In the genomic region with DNA sequence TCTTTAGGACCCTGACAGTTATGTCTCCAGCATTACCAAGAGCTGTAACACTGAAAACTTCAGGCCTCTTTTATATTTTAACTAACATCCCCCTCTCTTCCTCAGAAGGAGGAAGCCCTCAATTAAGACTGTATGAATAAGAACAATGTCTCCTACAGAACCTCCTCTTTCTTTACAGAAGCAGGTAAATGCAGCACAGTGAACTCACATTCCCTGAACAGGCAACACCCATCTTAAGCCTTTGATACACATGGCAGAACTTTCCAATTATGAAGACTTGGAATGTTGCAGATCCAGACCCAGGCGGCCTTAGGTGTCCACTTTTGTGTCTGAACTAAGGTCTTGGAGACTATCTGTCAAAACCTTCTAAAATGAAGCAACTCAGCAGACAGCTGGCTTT, we compare ENCODE assay signal across 29 mouse cellular contexts.
DNase-seq lines count a peak whose midpoint lies in the region; ATAC-seq and TF ChIP-seq lines count a peak whose summit lies in the region.
"Had no signal": no experiment of that assay in that cellular context is flagged by ENCODE, and none has a peak within 500 bp of the region (broad histone marks: within the 10 kb centered on the region; RNA-seq: fewer than 3 reads in every experiment).

No protein-coding gene starts in this region.

- 96% methylated on average over 1 of the region's 1 CpGs for WGBS in embryonic facial prominence, embryonic 14.5 days
- WGBS in embryonic facial prominence, embryonic 10.5 days, result 90% methylated on average over 1 of the region's 1 CpGs
- WGBS in stomach, embryonic 14.5 days, result 87% methylated on average over 1 of the region's 1 CpGs
- 81% methylated on average over 1 of the region's 1 CpGs for whole genome bisulfite sequencing in stomach, embryonic 16.5 days
- WGBS in kidney, adult 2 months, result 78% methylated on average over 1 of the region's 1 CpGs

- TF ChIP-seq CTCF in kidney, adult 2 months (conservative IDR thresholded peaks at IDR 0.05; ENCODE audit: insufficient read depth, insufficient read length, low read depth, low read length), result no peak

- H3K27me3 ChIP-seq in embryonic facial prominence, embryonic 14.5 days (replicated peaks; ENCODE audit: control insufficient read depth, insufficient read depth, low read length), result no peaks in the 10 kb centered on the region
- H3K27me3 ChIP-seq in embryonic facial prominence, embryonic 10.5 days (replicated peaks; ENCODE audit: low read depth, poor library complexity, severe bottlenecking), result no peaks in the 10 kb centered on the region
- no peaks in the 10 kb centered on the region for H3K27me3 ChIP-seq in stomach, embryonic 14.5 days (ENCODE audit: control insufficient read depth, insufficient read depth, low read length)
- no peaks in the 10 kb centered on the region for H3K27me3 ChIP-seq in stomach, embryonic 16.5 days (ENCODE audit: control insufficient read depth, insufficient read depth, low read length)
- H3K27me3 ChIP-seq in kidney, adult 2 months (replicated peaks; ENCODE audit: control insufficient read depth, insufficient read depth, low read length), result no peaks in the 10 kb centered on the region
- H3K27me3 ChIP-seq: CH12.LX; embryonic facial prominence, embryonic 12.5 days; embryonic facial prominence, embryonic 15.5 days; forebrain, embryonic 12.5 days; Patski had no signal

- no peak overlapping the region for H3K27ac ChIP-seq in embryonic facial prominence, embryonic 14.5 days (replicated peaks; ENCODE audit: low read depth, low read length)
- no peak overlapping the region for H3K27ac ChIP-seq in embryonic facial prominence, embryonic 10.5 days (replicated peaks)
- peak overlapping the region; percentile 21; the same call in 1 of the 2 replicates for H3K27ac ChIP-seq in stomach, embryonic 14.5 days (ENCODE audit: low read length)
- H3K27ac ChIP-seq in stomach, embryonic 16.5 days (ENCODE audit: low read length), result peak overlapping the region; percentile 83
- no peak overlapping the region for H3K27ac ChIP-seq in kidney, adult 2 months (ENCODE audit: insufficient read depth, low read depth, low read length)
- H3K27ac ChIP-seq: embryonic facial prominence, embryonic 12.5 days; embryonic facial prominence, embryonic 15.5 days; forebrain, embryonic 10.5 days; forebrain, embryonic 12.5 days had no signal

- H3K9me3 ChIP-seq in embryonic facial prominence, embryonic 14.5 days (ENCODE audit: control insufficient read depth, low read length), result no peaks in the 10 kb centered on the region
- no peaks in the 10 kb centered on the region for H3K9me3 ChIP-seq in embryonic facial prominence, embryonic 10.5 days
- H3K9me3 ChIP-seq in stomach, embryonic 14.5 days (ENCODE audit: control insufficient read depth, low read depth, low read length), result no peaks in the 10 kb centered on the region
- no peaks in the 10 kb centered on the region for H3K9me3 ChIP-seq in stomach, embryonic 16.5 days (replicated peaks; ENCODE audit: control insufficient read depth, low read length)
- H3K9me3 ChIP-seq: embryonic facial prominence, embryonic 12.5 days; embryonic facial prominence, embryonic 15.5 days; forebrain, embryonic 10.5 days; forebrain, embryonic 12.5 days had no signal

- no peak overlapping the region for H3K9ac ChIP-seq in embryonic facial prominence, embryonic 14.5 days (ENCODE audit: low read depth, low read length)
- no peak overlapping the region for H3K9ac ChIP-seq in stomach, embryonic 14.5 days (replicated peaks; ENCODE audit: low read depth, low read length)
- no peak overlapping the region for H3K9ac ChIP-seq in stomach, embryonic 16.5 days (ENCODE audit: low read length)
- H3K9ac ChIP-seq: embryonic facial prominence, embryonic 12.5 days; embryonic facial prominence, embryonic 15.5 days; forebrain, embryonic 12.5 days had no signal

- no peak for TF ChIP-seq POLR2A in kidney, adult 2 months (IDR thresholded peaks at IDR 0.05; ENCODE audit: low read depth, low read length)

- no peak overlapping the region for H3K4me3 ChIP-seq in embryonic facial prominence, embryonic 14.5 days (ENCODE audit: low read depth, low read length)
- no peak overlapping the region for H3K4me3 ChIP-seq in embryonic facial prominence, embryonic 10.5 days
- H3K4me3 ChIP-seq in stomach, embryonic 14.5 days (ENCODE audit: low read depth, low read length), result no peak overlapping the region
- no peak overlapping the region for H3K4me3 ChIP-seq in stomach, embryonic 16.5 days (replicated peaks; ENCODE audit: low read length)
- no peak overlapping the region for H3K4me3 ChIP-seq in kidney, adult 2 months (ENCODE audit: insufficient read depth, low read depth, low read length)
- H3K4me3 ChIP-seq: embryonic facial prominence, embryonic 12.5 days; embryonic facial prominence, embryonic 15.5 days; erythroblast, embryonic 14.5 days; forebrain, embryonic 10.5 days; forebrain, embryonic 12.5 days had no signal

- no peak overlapping the region for H3K4me2 ChIP-seq in embryonic facial prominence, embryonic 14.5 days (ENCODE audit: low read depth, low read length)
- H3K4me2 ChIP-seq in stomach, embryonic 14.5 days (replicated peaks; ENCODE audit: low read depth, low read length), result no peak overlapping the region
- H3K4me2 ChIP-seq in stomach, embryonic 16.5 days (ENCODE audit: low read depth, low read length), result no peak overlapping the region
- H3K4me2 ChIP-seq: embryonic facial prominence, embryonic 12.5 days; embryonic facial prominence, embryonic 15.5 days; forebrain, embryonic 12.5 days had no signal

- no peak for ATAC-seq in embryonic facial prominence, embryonic 14.5 days (ENCODE audit: low read depth)
- ATAC-seq in stomach, embryonic 14.5 days (ENCODE audit: insufficient number of reproducible peaks, insufficient read depth, low FRiP score, low read depth), result no peak
- no peak for ATAC-seq in stomach, embryonic 16.5 days (ENCODE audit: insufficient read depth, low FRiP score)
- ATAC-seq: activated CD4-positive, CD25-positive, alpha-beta regulatory T cell, adult 4 months; CD4-positive, CD25-positive, alpha-beta regulatory T cell, adult 4 months; forebrain, embryonic 14.5 days; forebrain, embryonic 16.5 days; Patski had no signal

- no peaks in the 10 kb centered on the region for H3K4me1 ChIP-seq in embryonic facial prominence, embryonic 14.5 days (ENCODE audit: control insufficient read depth, insufficient read depth, low read length)
- H3K4me1 ChIP-seq in embryonic facial prominence, embryonic 10.5 days, result no peaks in the 10 kb centered on the region
- no peaks in the 10 kb centered on the region for H3K4me1 ChIP-seq in stomach, embryonic 14.5 days (ENCODE audit: control insufficient read depth, insufficient read depth, low read length)
- no peaks in the 10 kb centered on the region for H3K4me1 ChIP-seq in stomach, embryonic 16.5 days (ENCODE audit: control insufficient read depth, insufficient read depth, low read length)
- no peaks in the 10 kb centered on the region for H3K4me1 ChIP-seq in kidney, adult 2 months (ENCODE audit: control insufficient read depth, insufficient read depth, low read length)
- H3K4me1 ChIP-seq: embryonic facial prominence, embryonic 12.5 days; embryonic facial prominence, embryonic 15.5 days; forebrain, embryonic 10.5 days; forebrain, embryonic 12.5 days had no signal

- DNase-seq in embryonic facial prominence, embryonic 14.5 days (ENCODE audit: low spot score), result peak; percentile 8
- no peak for DNase-seq in embryonic facial prominence, embryonic 10.5 days (ENCODE audit: low spot score)
- no peak for DNase-seq in lung, postnatal 4 days
- DNase-seq in cerebellum, postnatal 14 days, result no peak
- no peak for DNase-seq in kidney, adult 2 months
- DNase-seq: adrenal gland, adult 8-10 months; adrenal gland, postnatal 14 days; adrenal gland, postnatal 36 days; B cell, adult 2 months; cerebellum, adult 11-12 months; cerebellum, adult 2 months; cerebellum, adult 9-10 months; cerebellum, postnatal 10 days; cerebellum, postnatal 36 days; embryo, embryonic 11 days had no signal

- peaks cover 91% of the 10 kb centered on the region for H3K36me3 ChIP-seq in embryonic facial prominence, embryonic 14.5 days (ENCODE audit: control insufficient read depth, insufficient read depth, low read length)
- H3K36me3 ChIP-seq in embryonic facial prominence, embryonic 10.5 days (replicated peaks), result peaks cover 98% of the 10 kb centered on the region
- H3K36me3 ChIP-seq in stomach, embryonic 14.5 days (ENCODE audit: control insufficient read depth, insufficient read depth, low read length), result peaks cover 69% of the 10 kb centered on the region
- H3K36me3 ChIP-seq in stomach, embryonic 16.5 days (ENCODE audit: control insufficient read depth, insufficient read depth, low read length), result peaks cover 42% of the 10 kb centered on the region
- H3K36me3 ChIP-seq in kidney, adult 2 months (ENCODE audit: control insufficient read depth, insufficient read depth, low read length), result peaks cover 13% of the 10 kb centered on the region
- H3K36me3 ChIP-seq: G1E had no signal

Comparison
In these comparisons a context has a peak if more than half of its experiments do, and no peak if none do; other contexts are left out.
1. H3K27ac ChIP-seq: peak in stomach, embryonic 14.5 days (single experiment) and stomach, embryonic 16.5 days (single experiment); none in embryonic facial prominence, embryonic 14.5 days (single experiment), embryonic facial prominence, embryonic 10.5 days (single experiment) and kidney, adult 2 months (single experiment).